Mouse (Mus musculus): ENCODE measurements around the gene Scnm1.
"Not testable (repeated sequence)": the region's sequence is repeated elsewhere in the genome, so short reads cannot be mapped to it uniquely, and the experiment has no call there.

DNA sequence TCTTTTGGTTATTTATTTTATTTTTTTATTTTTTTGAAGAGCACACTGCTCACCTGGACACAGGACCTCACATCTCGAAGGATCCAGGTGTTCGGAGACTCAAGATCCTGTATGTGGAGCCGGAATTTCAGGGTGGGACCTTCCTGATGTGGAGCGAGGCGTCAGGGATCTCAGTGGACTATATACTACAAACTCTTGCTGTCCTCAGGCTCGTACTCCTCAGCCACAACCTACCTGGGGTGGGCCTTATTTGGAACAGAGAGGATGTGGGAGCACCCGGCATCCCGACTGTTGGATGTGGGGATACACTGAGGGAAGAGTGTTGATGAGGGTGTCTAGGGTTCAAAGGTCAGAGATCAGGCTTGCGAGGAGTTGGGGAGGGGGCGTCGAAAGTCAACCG, 322 bp upstream of the Scnm1 start:
- TF ChIP-seq MAFK (IDR thresholded peaks at IDR 0.05; ENCODE audit: insufficient replicate concordance, low read length); CTCF (conservative IDR thresholded peaks at IDR 0.05 in 1 of 2, IDR thresholded peaks at IDR 0.05 in 1 of 2; ENCODE audit: low read depth in 2 of 2, low read length in 2 of 2); JUN (IDR thresholded peaks at IDR 0.05; ENCODE audit: insufficient read depth, low read depth, low read length); ZKSCAN1 (IDR thresholded peaks at IDR 0.05; ENCODE audit: borderline replicate concordance, low read depth, low read length); KAT2A (IDR thresholded peaks at IDR 0.05; ENCODE audit: insufficient replicate concordance, low read length); POLR2A (IDR thresholded peaks at IDR 0.05; ENCODE audit: low read depth, low read length); HCFC1 (IDR thresholded peaks at IDR 0.05; ENCODE audit: low read depth, low read length); MYC (IDR thresholded peaks at IDR 0.05; ENCODE audit: low read depth, low read length); ETS1 (conservative IDR thresholded peaks at IDR 0.05; ENCODE audit: low read depth, low read length): not testable (repeated sequence)

Measured in CH12.LX (cell line).